Mouse (Mus musculus) cortical plate, adult 2 months (tissue): ENCODE data around the gene Mip.

Source experiments
- CTCF ChIP-seq: fragments of 200-500 bp; IDR thresholded peaks from 2 replicates; pipeline ENCODE4 v1.5.1; 2011; ENCODE audit warnings: mild to moderate bottlenecking, control low read depth, low read length; ENCODE audit not compliant: insufficient read depth; ENCODE audit errors: extremely low read depth
- POLR2A ChIP-seq: fragments of 200-500 bp; IDR thresholded peaks from 2 replicates; pipeline ENCODE4 v1.6.1; 2011; ENCODE audit warnings: mild to moderate bottlenecking, low read length, control low read depth; ENCODE audit not compliant: insufficient read depth; ENCODE audit errors: extremely low read depth

GRCm38 (mm10) chr10:128210131-128210530 lies 15.5 kb upstream of the Mip start:
- TF ChIP-seq CTCF (no peak), POLR2A (no peak)
